Comparison of ENCODE assay signal across 28 mouse cellular contexts in genomic region chr10:120595145-120595544, GRCm38 (mm10).
"Had no signal": no experiment of that assay in that cellular context is flagged by ENCODE, and none has a peak within 500 bp of the region (broad histone marks: within the 10 kb centered on the region; RNA-seq: fewer than 3 reads in every experiment).

No protein-coding gene starts in this region.

- H3K27me3 ChIP-seq: limb, embryonic 12.5 days; limb, embryonic 13.5 days; limb, embryonic 15.5 days; liver, embryonic 12.5 days; liver, embryonic 13.5 days; liver, embryonic 15.5 days; lung, embryonic 15.5 days; megakaryocyte, embryonic 14.5 days; midbrain, embryonic 12.5 days; midbrain, embryonic 13.5 days; midbrain, embryonic 15.5 days; neural tube, embryonic 12.5 days had no signal

- H3K4me3 ChIP-seq: limb, embryonic 10.5 days; limb, embryonic 12.5 days; limb, embryonic 13.5 days; limb, embryonic 15.5 days; liver, embryonic 12.5 days; liver, embryonic 13.5 days; liver, embryonic 15.5 days; lung, embryonic 15.5 days; megakaryocyte, embryonic 14.5 days; midbrain, embryonic 10.5 days; midbrain, embryonic 12.5 days; midbrain, embryonic 13.5 days; midbrain, embryonic 15.5 days; myocyte; neural tube, embryonic 12.5 days had no signal

- H3K36me3 ChIP-seq: limb, embryonic 10.5 days; limb, embryonic 12.5 days; limb, embryonic 13.5 days; limb, embryonic 15.5 days; liver, embryonic 12.5 days; liver, embryonic 13.5 days; liver, embryonic 15.5 days; lung, embryonic 15.5 days; midbrain, embryonic 10.5 days; midbrain, embryonic 12.5 days; midbrain, embryonic 13.5 days; midbrain, embryonic 15.5 days; neural tube, embryonic 12.5 days had no signal

- DNase-seq: left cerebral cortex, postnatal 4 days; liver; liver, embryonic 13.5 days; liver, postnatal 0 days; lung, adult 18-20 months; lung, adult 2 months; lung, embryonic 14.5 days; lung, postnatal 10 days; lung, postnatal 14 days; lung, postnatal 36 days; lung, postnatal 4 days; midbrain, embryonic 14.5 days had no signal

- H3K9me3 ChIP-seq: limb, embryonic 10.5 days; limb, embryonic 13.5 days; limb, embryonic 15.5 days; liver, embryonic 13.5 days; liver, embryonic 15.5 days; lung, embryonic 15.5 days; midbrain, embryonic 12.5 days; midbrain, embryonic 13.5 days; midbrain, embryonic 15.5 days; neural tube, embryonic 12.5 days had no signal

- H3K9ac ChIP-seq: limb, embryonic 12.5 days; limb, embryonic 13.5 days; limb, embryonic 15.5 days; liver, embryonic 12.5 days; liver, embryonic 13.5 days; liver, embryonic 14.5 days; liver, embryonic 15.5 days; liver, postnatal 0 days; lung, embryonic 14.5 days; lung, embryonic 15.5 days; midbrain, embryonic 12.5 days; midbrain, embryonic 13.5 days; midbrain, embryonic 15.5 days; neural tube, embryonic 12.5 days had no signal

- H3K27ac ChIP-seq: limb, embryonic 10.5 days; limb, embryonic 12.5 days; limb, embryonic 13.5 days; limb, embryonic 15.5 days; liver, embryonic 12.5 days; liver, embryonic 13.5 days; liver, embryonic 14.5 days; liver, embryonic 15.5 days; lung, embryonic 15.5 days; macrophage; midbrain, embryonic 10.5 days; midbrain, embryonic 12.5 days; midbrain, embryonic 13.5 days; midbrain, embryonic 15.5 days; neural tube, embryonic 12.5 days had no signal

- H3K4me1 ChIP-seq: liver, embryonic 12.5 days; liver, embryonic 13.5 days; liver, embryonic 15.5 days; megakaryocyte, embryonic 14.5 days; midbrain, embryonic 10.5 days; midbrain, embryonic 12.5 days; midbrain, embryonic 13.5 days; midbrain, embryonic 15.5 days; neural tube, embryonic 12.5 days had no signal
